Mouse (Mus musculus): ENCODE measurements around the gene Blm. TPM values are rescaled to one million over a fixed set of nuclear protein-coding genes. Genes with fewer than 3 reads are reported as not detected.

Gene Blm
- polyA plus RNA-seq, 1 experiment, result 27.8 TPM

DNA sequence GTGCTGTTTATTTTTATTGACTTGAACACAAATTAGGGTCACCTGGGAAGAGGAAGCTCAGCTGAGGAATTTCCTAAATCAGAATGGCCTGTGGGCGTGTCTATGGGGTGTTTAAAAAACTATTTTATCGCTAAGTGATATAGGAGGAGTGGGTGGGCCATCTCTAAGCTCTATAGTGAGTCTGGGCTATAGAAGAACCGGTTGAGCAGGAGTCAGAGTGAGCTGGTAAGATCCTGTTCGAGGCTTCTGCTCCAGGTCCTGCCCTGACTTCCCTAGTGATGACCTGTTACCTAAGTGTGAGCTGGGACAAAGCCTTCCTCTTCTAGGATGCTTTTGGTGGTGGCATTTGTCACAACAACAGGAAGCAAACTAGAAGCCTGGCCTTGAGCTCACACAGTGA is 94.2 kb downstream of the Blm start:
- Histone ChIP-seq H3K27me3 (ENCODE audit: control insufficient read depth) (peaks cover 16% of the 10 kb centered on the region), H3K9me3 (ENCODE audit: control insufficient read depth, low read length) (no peaks in the 10 kb centered on the region), H3K4me1 (ENCODE audit: control insufficient read depth) (peaks cover 18% of the 10 kb centered on the region), H3K36me3 (ENCODE audit: control insufficient read depth) (no peaks in the 10 kb centered on the region), H3K4me3 (replicated peaks) (no peak overlapping the region)
- no peak for TF ChIP-seq TAL1 (IDR thresholded peaks at IDR 0.05; ENCODE audit: low read length)
- TF ChIP-seq GATA1 (IDR thresholded peaks at IDR 0.05; ENCODE audit: low read length), result no peak

DNA sequence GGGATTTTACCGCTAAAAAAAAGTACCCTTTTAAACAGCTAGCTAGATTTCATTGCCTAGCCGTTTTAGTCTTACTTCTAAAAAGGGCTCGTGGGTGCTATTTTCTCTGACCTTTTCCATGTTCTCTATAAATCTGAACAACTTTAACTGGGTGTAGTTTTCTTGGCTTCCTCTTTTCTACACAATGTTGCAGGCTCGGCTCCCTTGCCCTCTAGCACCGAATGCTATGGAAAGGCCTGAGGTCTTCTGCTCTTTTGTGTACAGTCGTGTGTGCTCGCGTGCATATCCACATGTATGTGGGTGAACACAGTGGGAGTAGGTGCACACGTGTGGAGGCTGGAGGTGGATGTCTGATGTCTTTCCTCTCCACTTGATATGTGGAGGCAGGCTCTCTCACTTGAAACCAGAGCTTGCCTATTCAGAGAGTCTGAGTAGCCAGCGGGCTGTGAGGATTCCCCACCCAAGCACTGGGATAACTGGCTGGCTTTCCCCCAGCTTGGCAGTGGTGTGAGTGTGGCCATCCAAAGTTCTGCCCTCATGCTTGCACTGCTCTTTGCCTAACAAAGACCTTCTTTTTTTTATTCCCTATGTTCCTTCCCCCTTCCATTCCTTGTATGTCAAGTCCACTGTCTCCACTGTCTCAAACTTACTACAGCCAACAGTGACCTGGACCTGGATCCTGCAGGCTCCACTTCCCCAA is 95.0 kb downstream of the Blm start:
- peaks cover 16% of the 10 kb centered on the region for H3K27me3 ChIP-seq (ENCODE audit: control insufficient read depth)
- H3K9me3 ChIP-seq (ENCODE audit: control insufficient read depth, low read length), result no peaks in the 10 kb centered on the region
- peaks cover 10% of the 10 kb centered on the region for H3K4me1 ChIP-seq (ENCODE audit: control insufficient read depth)
- H3K4me3 ChIP-seq (replicated peaks), result no peak overlapping the region
- TF ChIP-seq TAL1 (IDR thresholded peaks at IDR 0.05; ENCODE audit: low read length) (no peak), GATA1 (IDR thresholded peaks at IDR 0.05; ENCODE audit: low read length) (no peak)
- no peaks in the 10 kb centered on the region for H3K36me3 ChIP-seq (ENCODE audit: control insufficient read depth)

DNA sequence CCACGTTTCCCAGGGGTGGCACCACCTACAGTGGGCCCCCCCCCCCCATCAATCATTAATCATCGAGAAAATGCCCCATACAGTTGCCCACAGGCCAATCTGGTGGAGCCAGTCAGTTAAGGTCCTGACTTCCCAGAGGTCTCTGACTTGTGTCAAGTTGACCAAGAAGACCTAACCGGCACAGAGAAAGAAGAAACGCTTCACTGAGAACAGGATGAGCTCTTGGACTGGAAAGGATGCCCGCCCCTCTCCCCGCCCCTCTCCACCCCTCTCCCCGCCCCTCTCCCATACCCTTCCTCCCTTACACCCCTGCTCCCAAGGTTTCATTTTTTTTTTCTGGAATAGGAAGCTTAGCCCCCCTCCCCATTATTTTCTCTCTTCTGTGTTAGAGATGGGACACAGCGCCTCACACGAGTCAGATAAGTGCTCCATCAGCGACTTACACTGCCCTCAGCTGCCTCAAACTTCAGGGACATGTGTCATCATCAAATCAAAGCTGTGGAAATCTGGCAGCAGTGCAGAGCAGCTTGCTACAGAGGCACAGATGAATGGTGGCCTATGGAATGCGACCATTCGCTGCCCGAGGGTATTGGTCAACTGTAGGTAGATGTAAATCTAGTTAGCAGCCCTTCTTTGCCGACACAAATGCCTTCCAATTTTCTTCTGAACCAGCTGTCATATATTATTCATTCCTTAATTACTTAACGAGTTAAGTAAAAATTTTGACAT is 95.7 kb downstream of the Blm start:
- Histone ChIP-seq H3K9me3 (ENCODE audit: control insufficient read depth, low read length) (no peaks in the 10 kb centered on the region), H3K4me3 (replicated peaks) (no peak overlapping the region), H3K4me1 (ENCODE audit: control insufficient read depth) (peaks cover 3% of the 10 kb centered on the region), H3K36me3 (ENCODE audit: control insufficient read depth) (no peaks in the 10 kb centered on the region), H3K27me3 (ENCODE audit: control insufficient read depth) (peaks cover 16% of the 10 kb centered on the region)
- TF ChIP-seq TAL1 (IDR thresholded peaks at IDR 0.05; ENCODE audit: low read length), result no peak
- no peak for TF ChIP-seq GATA1 (IDR thresholded peaks at IDR 0.05; ENCODE audit: low read length)

DNA sequence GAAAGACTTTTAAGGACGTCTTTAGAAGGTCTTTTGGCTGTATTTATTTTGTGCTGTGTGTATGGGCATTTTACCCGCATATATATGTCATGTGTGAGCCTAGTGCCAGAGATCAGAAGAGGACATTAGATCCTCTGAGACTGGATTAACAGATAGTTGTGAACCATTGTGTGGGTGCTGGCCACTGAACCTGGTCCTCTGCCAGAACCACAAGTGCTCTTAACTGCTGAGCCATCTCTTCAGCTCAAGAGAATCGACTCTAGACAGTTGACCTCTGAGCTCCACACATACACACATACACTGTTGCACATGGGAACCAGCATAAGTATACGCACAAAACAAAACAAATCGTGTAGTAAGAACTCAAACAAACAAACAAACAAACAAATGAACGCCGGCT is 98.3 kb downstream of the Blm start:
- no peak for TF ChIP-seq TAL1 (IDR thresholded peaks at IDR 0.05; ENCODE audit: low read length)
- no peak for TF ChIP-seq GATA1 (IDR thresholded peaks at IDR 0.05; ENCODE audit: low read length)
- no peaks in the 10 kb centered on the region for H3K9me3 ChIP-seq (ENCODE audit: control insufficient read depth, low read length)
- H3K4me3 ChIP-seq (replicated peaks), result no peak overlapping the region
- peaks cover 8% of the 10 kb centered on the region for H3K27me3 ChIP-seq (ENCODE audit: control insufficient read depth)
- H3K4me1 ChIP-seq (ENCODE audit: control insufficient read depth), result no peaks in the 10 kb centered on the region
- no peaks in the 10 kb centered on the region for H3K36me3 ChIP-seq (ENCODE audit: control insufficient read depth)

DNA sequence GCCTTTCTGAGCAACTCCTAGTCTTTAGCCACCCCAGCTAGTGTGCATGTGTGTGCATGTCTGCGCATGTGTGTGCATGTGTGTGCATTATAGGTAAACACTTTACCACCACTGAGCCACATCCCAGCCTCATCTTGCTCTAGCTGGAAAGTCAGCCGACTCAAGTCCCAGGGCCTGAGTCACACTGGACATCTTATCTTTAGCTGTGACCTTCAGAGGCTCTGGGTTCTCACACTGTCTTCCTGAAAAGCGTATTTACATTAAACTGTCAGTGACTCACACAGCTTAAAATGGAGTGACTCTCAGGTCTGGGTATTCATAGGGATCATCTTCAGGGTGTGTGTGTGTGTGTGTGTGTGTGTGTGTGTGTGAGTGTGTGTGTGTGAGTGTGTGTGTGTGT is 99.3 kb downstream of the Blm start:
- no peaks in the 10 kb centered on the region for H3K4me1 ChIP-seq (ENCODE audit: control insufficient read depth)
- no peaks in the 10 kb centered on the region for H3K9me3 ChIP-seq (ENCODE audit: control insufficient read depth, low read length)
- TF ChIP-seq TAL1 (IDR thresholded peaks at IDR 0.05; ENCODE audit: low read length) (no peak), GATA1 (IDR thresholded peaks at IDR 0.05; ENCODE audit: low read length) (no peak)
- H3K36me3 ChIP-seq (ENCODE audit: control insufficient read depth), result no peaks in the 10 kb centered on the region
- no peak overlapping the region for H3K4me3 ChIP-seq (replicated peaks)
- peaks cover 5% of the 10 kb centered on the region for H3K27me3 ChIP-seq (ENCODE audit: control insufficient read depth)

DNA sequence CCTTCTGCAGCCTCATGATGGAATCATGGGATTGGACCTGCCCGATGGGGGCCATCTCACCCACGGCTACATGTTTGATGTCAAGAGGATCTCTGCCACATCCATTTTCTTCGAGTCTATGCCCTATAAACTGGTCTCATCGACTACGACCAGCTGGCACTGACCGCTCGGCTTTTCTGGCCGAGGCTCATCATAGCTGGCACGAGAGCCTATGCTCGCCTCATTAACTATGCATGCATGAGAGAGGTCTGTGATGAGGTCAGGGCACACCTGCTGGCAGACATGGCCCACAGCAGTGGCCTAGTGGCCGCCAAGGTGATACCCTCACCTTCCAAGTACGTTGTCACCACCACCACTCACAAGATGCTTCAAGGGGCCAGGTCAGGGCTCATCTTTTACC is 105.3 kb downstream of the Blm start:
- TF ChIP-seq TAL1 (IDR thresholded peaks at IDR 0.05; ENCODE audit: low read length), result no peak
- no peak for TF ChIP-seq GATA1 (IDR thresholded peaks at IDR 0.05; ENCODE audit: low read length)
- Histone ChIP-seq H3K4me3 (replicated peaks) (no peak overlapping the region), H3K36me3 (ENCODE audit: control insufficient read depth) (no peaks in the 10 kb centered on the region), H3K9me3 (ENCODE audit: control insufficient read depth, low read length) (no peaks in the 10 kb centered on the region), H3K27me3 (ENCODE audit: control insufficient read depth) (peaks cover 4% of the 10 kb centered on the region; the same call in 1 of the 2 replicates), H3K4me1 (ENCODE audit: control insufficient read depth) (no peaks in the 10 kb centered on the region)

DNA sequence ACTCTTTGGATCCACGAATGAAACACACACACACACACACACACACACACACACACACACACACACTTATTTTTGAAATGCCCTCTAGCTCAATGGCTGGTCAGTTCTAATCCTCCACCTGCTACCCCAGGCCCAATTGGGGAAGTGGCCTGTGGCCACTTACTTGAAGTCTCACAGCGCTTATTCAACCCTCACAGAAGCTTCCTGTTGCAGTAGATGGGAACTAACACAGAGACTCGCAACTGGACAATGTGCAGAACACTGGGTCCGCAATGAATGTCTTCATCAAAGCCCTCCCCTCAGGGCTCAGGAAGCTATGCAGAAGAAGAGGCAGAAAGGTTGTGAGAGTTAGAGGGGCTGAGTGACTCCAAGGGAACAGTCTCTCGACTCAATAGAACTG is 107.2 kb downstream of the Blm start:
- H3K4me3 ChIP-seq (replicated peaks), result no peak overlapping the region
- no peaks in the 10 kb centered on the region for H3K9me3 ChIP-seq (ENCODE audit: control insufficient read depth, low read length)
- peaks cover 4% of the 10 kb centered on the region for H3K4me1 ChIP-seq (ENCODE audit: control insufficient read depth)
- H3K36me3 ChIP-seq (ENCODE audit: control insufficient read depth), result no peaks in the 10 kb centered on the region
- TF ChIP-seq GATA1 (IDR thresholded peaks at IDR 0.05; ENCODE audit: low read length), result no peak
- TF ChIP-seq TAL1 (IDR thresholded peaks at IDR 0.05; ENCODE audit: low read length), result no peak
- peaks cover 4% of the 10 kb centered on the region; the same call in 1 of the 2 replicates for H3K27me3 ChIP-seq (ENCODE audit: control insufficient read depth)

DNA sequence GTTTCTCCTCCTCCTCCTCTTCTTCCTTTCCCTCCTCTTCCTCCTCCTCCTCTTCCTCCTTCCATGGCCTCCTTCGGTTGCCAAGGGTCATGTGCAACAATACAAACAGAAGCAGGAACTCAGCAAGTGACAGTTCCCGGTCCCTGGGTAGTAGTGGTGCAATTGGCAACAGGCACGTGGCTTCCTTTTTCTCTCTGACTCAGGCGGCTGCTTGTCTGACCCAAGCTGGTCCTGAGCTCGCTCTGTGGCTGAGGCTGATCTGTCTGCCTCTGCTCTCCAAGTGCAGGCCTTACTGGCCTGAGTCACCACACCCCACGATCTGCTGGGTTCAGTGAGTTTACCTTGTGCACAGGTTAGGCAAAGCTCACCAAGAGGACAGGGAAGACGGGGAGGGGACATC is 108.6 kb downstream of the Blm start:
- Histone ChIP-seq H3K4me1 (ENCODE audit: control insufficient read depth) (peaks cover 6% of the 10 kb centered on the region), H3K9me3 (ENCODE audit: control insufficient read depth, low read length) (no peaks in the 10 kb centered on the region), H3K27me3 (ENCODE audit: control insufficient read depth) (peaks cover 4% of the 10 kb centered on the region; the same call in 1 of the 2 replicates), H3K36me3 (ENCODE audit: control insufficient read depth) (no peaks in the 10 kb centered on the region), H3K4me3 (replicated peaks) (no peak overlapping the region)
- TF ChIP-seq GATA1 (IDR thresholded peaks at IDR 0.05; ENCODE audit: low read length) (no peak), TAL1 (IDR thresholded peaks at IDR 0.05; ENCODE audit: low read length) (no peak)

DNA sequence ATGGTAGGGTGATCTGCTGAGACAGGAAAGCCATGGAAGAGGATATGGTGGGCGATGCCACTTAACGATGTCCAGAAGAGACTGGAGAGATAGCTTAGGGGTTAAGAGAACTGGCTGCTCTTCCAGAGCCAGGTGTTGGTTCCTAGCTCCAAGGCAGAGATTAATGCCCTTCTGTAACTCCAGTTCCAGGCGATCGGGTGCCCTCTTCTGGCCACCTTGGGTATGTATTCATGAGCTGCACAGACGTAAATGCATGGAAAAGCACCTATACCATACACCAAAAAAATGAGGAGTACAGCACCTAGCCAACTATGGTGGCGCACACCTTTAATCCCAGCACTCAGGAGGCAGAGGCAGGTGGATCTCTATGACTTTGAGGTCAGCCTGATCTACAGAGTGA is 110.2 kb downstream of the Blm start:
- no peak for TF ChIP-seq GATA1 (IDR thresholded peaks at IDR 0.05; ENCODE audit: low read length)
- TF ChIP-seq TAL1 (IDR thresholded peaks at IDR 0.05; ENCODE audit: low read length), result no peak
- no peaks in the 10 kb centered on the region for H3K9me3 ChIP-seq (ENCODE audit: control insufficient read depth, low read length)
- no peak overlapping the region for H3K4me3 ChIP-seq (replicated peaks)
- no peaks in the 10 kb centered on the region for H3K36me3 ChIP-seq (ENCODE audit: control insufficient read depth)
- peaks cover 6% of the 10 kb centered on the region for H3K4me1 ChIP-seq (ENCODE audit: control insufficient read depth)
- H3K27me3 ChIP-seq (ENCODE audit: control insufficient read depth), result peaks cover 4% of the 10 kb centered on the region; the same call in 1 of the 2 replicates

Measured in erythroblast, embryonic 14.5 days (primary cell).